Mouse (Mus musculus): Measurements from ENCODE around the gene Mical2.

- TF ChIP-seq CTCF (IDR thresholded peaks at IDR 0.05; ENCODE audit: low read depth) (no peak), EP300 (IDR thresholded peaks at IDR 0.05; ENCODE audit: low read depth) (no peak)
Measured at GRCm38 (mm10) chr7:112387876-112388275, 162.2 kb downstream of the Mical2 start.

All from liver, postnatal 0 days (tissue).